Mouse (Mus musculus) kidney, adult 18-20 months (tissue): ENCODE results near the gene Gm43738.

ENCODE experiments used
- DNase-seq: peaks from one replicate; pipeline ENCODE4 v3.0.0; 2021

Gene Gm43738

DNA sequence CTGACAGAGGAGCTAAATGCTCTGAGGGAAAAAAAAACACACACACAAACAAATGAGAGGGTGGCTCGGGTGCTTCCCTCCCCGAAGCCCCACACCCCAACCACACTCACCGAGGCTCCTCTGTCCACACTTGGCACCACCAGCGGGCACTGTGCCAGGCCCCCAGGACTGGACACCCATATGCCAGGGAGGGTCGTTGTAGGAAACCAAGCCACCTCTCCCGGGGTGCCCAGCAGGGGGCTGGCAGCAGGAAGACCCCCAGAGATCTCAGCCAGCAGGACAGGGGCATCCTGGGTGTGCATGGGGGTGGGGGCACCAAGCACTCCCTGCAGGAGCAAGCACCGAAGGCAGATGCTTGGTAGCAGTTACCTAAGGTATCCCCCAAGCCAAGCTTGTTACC is at the start of gene Gm43738:
Gene Gm43738 (minus strand): TSS at position 289 of the 400 bp plus-strand sequence.
- DNase-seq: no peak

DNA sequence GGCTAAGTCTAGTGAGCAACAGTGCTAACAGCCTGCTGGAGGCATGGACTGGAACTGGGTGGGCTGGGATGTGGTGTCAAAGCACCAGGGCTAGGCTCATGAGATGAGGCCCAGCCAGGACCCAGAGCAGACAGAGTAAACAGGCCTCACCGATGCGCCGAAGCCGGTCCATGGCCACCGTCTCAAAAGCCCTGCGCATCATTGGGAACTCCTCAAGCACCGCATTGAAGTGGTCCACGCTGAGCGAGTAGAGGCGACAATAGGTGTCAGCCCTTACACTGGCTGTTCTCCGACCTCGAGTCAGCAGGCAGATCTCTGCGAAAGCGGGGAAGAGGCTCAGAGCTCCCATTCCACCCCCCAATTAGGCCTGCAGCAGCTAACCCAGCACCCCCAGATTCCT is 47.7 kb upstream of the Gm43738 start:
- DNase-seq: no peak

DNA sequence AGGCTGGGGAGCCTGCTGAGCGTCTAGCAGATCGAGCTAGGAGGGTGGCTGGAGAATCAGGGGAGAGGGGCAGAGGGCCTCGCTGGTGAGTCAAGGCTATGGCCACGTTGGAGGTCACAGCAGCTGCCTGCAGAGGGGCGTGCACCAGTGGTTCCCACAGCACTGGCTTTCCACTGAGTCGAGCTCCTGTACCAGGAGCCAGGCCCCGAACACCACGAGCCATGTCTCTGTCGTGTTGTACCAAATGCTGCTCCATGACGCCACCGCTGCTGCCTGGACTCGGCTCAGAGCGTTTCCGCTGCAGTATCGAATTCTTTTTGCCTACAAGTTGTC is 47.0 kb upstream of the Gm43738 start:
- DNase-seq: no peak

DNA sequence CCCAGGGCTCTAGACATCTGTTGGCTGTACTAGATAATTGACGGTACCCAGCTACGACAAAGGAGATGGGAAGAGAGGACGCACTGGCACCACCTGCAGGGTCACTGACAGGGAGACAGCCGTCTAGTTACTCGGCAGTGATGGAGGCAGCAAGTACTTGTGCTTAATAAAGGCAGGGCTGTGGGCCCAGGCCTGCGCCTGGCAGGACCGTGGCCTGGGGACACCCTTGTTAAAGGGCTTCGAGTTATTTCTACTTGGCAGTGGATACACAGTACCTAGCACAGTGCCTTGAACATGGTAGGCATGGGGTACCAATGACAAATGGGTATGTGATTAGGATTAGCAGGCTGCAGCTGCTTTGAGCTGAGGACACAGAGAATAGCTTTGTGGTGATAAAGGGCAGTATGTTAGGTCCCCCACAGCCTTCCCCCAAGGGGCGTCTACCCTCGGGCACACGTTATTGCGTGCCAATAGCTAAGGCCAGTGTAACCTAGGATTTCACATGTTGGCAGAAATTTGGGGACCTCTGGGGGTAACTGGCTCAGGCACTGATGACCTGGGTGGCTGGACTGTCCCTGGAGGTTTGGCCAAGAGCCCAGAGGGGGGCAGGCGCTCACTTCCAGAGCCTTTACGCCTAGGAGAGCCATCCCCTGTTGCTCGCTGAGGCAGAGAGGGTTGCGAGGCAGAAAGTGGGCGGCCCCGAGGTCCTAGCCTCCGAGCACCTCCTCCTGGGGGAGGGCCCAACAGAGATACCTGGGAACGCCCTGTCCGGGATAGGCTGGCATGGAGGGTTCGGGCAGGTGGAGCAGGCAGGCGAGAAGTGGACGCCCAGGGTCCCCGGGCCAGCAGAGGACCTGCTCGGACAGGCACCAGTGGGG is 46.4 kb upstream of the Gm43738 start:
- peak; percentile 72 for DNase-seq

DNA sequence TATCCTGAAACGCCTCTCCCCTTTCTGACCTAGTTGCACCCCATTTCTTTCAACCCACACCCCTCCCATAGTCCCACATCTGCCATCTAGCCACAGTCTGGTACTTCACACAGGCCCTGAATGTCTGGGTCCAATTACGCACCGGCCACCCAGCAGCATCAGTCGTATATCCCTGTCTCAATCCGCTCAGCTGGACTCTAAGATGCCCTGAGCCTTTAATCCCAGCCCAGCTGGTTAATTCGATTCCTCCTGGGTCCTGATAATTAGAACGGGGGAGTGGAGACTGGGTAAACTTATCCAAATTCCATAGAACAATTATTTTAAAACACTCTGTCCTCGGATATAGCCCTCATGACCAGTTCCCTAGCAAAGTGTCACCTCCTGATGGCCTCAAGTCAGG is 44.7 kb upstream of the Gm43738 start:
- no peak for DNase-seq

DNA sequence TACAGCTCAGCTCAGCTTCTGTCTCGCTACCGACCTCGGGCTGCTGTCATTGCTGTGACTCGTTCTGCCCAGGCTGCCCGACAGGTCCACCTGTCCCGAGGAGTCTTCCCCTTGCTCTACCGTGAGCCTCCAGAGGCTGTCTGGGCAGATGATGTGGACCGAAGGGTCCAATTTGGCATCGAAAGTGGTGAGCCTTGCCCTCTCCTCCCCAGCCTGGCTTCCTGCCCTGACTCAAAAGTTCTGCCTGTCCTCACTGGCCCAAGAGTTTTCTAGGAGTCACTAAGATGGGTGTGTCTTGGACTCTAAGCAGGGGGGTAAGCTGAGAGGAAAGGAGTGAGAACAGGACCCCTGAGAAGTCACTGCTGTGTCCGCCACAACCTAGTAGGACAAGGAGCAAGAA is 43.9 kb upstream of the Gm43738 start:
- DNase-seq: peak; percentile 46

DNA sequence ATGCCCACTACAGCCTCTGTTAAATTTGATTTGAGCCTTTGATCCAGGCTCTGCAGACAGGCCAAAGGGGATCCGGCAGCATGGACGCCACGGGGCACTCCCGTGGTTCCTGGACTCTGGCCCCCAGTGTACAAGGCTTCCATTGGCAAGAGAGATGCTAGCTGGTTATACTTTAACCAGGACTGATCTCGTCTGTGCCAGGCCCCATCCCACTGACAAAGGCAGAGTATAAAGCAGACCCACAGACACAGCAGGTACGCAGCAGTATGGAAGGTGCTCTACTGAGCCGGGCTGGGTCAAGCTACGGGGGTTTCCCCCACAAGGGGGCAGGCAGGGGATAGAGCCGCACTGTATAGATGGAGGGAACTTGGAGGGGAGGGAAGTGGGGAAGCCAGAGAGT is 35.5 kb upstream of the Gm43738 start:
- peak; percentile 86 for DNase-seq

DNA sequence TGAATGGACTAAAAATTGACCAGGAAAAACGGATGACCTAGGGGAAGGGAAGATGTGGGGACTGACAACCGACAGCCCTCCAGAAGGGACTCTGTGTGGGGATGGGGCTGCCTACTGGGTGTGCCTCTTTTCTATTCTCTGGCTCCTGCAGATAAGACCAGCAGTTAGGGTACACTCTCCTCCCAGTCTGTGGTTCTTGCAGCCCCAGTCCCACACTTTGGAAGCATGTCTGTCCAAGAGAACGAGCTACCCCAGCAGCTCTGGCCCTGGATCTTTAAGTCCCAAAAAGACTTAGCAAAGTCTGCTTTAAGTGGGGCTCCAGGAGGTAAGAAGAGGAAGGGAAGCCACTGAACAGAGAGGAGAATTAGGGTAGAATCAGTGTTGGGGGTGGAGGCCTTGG is 35.1 kb upstream of the Gm43738 start, which contains the start of gene Pklr:
Gene Pklr (plus strand): TSS at position 185 of the 400 bp plus-strand sequence.
- no peak for DNase-seq

DNA sequence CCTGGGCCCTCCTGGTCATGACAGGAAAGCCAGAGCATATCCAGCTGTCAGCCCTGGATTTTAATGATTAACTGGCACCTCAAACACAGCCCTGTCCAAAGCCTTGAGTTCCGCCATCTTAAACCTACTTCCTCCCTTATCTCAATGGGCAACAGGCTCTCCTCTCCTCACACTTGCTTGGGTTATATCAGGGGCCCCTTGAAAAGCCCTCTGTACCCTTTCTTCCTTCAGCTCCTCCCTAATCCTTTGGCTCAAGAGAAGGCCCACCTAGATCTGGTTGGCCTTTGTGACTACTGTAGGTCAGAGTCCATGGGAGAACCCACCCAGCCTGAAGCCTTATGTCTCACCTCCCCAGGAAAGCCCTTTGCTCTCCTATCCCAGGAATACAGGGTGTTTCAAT is 32.9 kb upstream of the Gm43738 start:
- no peak for DNase-seq

DNA sequence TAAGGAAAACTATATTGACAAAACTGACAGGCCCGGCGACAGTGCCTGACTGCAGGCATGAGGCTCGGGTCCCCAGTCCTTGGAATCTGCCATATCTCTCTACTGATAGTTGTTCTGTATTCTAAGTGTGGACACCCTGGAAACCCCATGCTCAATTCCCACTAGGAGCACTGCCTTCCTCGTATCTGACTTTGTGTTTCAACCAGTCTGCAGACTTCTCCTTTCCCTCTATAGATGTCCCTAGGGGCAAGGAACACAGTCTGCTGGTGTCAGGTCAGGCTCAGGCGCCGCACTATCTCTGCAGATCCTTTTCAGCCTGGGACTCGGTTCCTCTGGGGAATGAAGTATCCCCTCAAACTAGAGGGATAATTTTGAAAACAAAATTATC is 32.2 kb upstream of the Gm43738 start:
- no peak for DNase-seq

DNA sequence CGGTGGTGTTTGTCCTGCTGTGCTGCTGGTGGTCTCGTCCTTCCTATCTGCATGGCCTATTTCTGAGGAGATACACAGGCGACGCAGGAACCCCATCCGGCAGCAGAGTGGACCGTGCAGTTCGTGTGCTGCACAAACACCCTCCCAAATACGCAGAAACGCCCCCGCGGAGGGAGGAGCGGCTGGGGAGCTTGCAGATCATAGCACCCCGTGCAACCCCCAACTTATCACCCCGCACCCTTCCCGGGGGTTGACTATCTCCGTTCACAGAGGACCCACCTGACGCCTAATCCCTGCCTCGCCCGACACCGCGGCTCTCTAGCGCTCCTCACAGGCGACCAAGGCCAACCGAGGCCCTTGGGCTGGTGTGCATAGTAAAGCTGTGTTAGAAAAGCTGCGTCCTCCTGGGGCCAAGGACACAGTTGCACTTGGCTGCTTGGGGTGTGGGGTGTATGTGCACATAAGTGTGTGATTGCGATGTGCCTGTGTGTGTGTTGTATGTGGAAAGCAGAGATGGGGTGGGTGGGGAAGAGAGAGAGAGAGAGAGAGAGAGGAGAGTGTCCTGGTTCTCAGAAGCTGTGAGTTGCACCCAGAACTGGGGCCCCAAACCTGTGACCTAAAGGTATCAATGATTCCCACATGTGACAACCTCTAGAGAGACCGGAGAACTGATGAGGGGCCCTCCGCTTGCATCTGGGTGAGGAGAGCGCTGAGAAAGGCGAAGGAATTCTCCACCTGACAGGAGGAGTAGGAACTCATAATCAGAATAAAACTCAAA is 31.6 kb upstream of the Gm43738 start:
- no peak for DNase-seq

DNA sequence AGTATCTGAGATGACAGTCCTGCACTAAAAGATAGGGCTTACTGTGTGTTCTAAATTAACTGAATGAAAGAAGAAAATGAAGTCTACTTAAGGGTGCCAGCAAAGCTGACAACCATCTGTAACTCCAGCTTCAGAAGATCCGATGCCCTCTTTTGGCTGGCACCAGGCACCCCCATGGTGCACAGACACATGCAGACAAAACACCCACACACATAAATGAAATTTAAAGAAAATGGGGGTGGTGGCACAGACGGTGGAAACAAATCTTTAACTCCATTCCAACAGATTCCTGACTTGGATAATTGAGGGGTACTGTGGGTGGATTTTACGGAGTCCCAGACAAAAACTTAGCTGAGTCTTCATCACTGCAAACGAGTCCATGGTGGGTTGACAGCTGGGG is 30.9 kb upstream of the Gm43738 start:
- DNase-seq: no peak

DNA sequence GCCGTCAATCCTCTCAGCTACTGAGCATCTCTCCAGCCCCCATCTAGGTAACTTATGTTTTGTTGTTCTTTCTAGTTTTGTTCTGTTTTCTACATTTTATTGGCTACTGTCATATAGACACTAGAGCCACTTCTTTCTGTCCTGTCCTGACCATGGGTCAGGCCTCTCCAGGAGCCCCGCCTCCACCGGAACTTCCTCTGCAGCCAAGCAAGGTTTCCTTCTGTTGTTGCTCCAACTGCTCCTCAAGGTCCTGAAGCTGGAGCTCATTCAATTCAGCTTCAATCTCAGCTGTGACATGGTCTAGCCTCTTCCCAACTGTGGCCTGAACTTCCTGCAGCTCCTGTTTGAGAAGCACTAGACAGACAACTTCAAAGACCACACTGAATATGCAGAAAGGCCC is 29.0 kb upstream of the Gm43738 start:
- no peak for DNase-seq

DNA sequence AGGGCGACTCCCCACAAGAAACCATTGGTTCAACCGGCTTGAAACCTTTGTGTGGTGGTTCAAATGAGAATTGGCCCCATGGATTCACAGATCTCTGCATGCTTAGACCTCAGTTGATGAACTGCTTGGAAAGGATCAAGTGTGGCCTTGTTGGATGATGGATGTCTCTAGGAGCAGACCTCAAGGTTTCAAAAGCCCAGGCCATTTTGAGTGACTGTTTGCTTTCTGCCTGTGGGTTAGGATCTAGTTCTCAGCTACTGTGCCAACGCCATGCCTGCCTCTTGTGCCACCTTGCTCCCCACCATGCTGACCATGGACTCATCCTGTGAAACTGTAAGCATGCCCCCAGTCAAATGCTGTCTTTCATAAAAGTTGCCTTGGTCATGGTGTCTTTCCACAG is 25.1 kb upstream of the Gm43738 start:
- DNase-seq: no peak

DNA sequence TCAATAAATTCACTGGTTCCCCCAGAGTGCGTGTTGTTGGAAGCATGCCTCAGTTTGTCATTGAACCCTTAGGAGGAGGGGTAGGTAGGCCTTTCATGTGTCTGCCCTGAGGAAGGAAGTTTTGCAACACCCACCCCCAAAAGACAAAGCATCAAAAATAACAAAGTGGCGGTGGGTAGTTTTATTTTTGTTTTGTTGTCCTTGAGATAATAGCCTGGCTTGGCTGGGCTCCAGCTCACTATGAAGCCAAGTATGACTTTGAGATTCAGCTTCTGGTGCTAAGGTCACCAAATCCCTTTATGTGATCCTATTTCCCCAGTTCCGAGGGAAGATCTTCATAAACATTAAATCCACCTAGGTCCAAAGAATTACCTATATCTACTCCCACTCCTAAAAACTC is 23.3 kb upstream of the Gm43738 start:
- DNase-seq: no peak

DNA sequence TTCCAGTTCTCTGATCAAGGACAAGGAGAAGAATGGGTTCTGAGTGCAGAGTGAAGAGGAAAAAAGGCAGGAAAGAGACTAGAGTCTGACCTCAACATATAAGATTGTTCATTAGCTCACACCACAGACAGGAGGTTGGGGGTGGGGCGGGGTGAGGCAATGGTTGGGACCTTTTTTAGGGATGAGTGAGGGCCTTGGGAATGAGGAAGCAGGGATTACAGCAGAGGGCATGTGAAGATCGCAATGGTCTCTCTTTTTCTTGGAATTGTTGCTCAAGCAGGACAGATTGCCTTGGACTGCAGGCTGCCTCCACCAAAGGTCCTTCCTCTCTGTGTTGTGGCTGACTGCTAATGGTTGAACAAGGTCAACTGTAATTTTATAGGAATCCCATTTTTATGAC is 22.4 kb upstream of the Gm43738 start:
- DNase-seq: no peak

DNA sequence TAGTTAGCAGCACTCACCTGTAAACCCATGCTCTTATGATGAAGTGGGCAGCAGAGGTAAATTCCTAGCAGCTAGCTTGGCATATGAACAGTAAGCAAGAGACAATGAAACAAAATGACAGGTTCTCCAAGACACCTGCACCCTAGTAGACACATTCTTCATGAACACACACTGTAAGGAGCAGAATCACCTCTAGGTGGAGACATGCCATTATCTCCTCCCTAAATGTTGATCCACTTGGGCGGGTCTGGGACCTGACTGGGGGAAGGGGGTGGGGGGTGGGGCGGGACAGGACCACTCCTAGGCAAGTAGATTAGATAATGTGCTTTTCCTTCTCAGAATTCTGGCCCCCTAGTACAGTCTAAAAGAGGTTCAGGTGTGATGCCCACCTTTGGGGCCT is 14.6 kb upstream of the Gm43738 start:
- no peak for DNase-seq

DNA sequence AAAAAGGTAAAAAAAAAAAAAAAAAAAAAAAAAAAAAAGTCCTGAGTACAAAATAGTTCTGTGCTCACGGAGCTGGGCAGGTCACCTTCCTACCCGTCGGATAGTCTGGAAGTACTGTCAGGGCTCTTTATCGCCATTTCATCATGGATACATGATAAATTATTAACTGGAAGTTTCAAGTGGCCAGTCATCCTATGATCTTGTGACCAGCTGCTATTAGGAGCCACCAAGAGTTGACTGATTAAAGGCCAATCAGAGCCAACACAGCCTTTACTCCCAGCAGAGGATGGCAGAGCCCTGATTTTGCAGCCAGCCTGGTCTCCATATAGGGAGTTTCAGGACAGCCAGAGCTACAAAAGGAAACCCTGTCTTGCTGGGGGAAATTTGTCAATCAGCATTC is 12.2 kb upstream of the Gm43738 start:
- no peak for DNase-seq

DNA sequence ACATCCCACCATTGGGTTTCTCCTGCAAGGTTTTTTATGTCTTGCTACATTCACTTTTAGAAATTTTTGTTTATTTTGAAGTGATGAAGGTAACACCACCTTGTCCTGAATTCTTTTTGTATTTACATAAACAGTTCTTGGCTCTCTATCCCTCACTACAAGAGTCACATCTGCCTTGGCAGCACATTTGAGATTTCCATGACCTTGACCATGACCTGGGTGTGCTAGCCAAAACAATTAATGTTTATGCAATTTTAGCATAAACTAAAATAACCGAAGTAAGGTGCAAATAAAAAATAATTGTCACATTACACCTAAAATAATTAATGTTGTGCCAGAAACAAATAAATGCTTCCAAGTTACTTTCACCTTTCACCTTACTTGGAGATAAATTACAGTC is 7.2 kb upstream of the Gm43738 start:
- DNase-seq: no peak

DNA sequence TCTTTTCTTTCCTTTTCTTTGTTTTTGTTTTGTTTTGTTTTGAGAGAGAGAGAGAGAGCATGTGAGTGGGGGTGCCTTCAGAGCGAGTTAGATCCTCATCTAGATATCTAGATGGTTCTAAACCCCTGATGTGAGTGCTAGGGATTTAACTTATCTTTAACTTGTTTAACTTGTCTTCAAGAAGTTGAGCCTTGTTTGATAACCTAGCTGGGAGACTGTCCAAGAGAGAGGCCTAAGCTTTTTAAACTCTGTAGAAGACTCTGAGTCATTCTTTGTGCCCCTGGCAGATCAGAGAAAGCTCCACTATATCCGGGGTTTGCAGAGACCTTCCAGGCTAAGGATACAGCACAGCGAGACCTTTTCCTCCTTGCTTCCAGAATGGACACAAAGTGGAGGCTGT is 6.6 kb upstream of the Gm43738 start:
- DNase-seq: no peak

DNA sequence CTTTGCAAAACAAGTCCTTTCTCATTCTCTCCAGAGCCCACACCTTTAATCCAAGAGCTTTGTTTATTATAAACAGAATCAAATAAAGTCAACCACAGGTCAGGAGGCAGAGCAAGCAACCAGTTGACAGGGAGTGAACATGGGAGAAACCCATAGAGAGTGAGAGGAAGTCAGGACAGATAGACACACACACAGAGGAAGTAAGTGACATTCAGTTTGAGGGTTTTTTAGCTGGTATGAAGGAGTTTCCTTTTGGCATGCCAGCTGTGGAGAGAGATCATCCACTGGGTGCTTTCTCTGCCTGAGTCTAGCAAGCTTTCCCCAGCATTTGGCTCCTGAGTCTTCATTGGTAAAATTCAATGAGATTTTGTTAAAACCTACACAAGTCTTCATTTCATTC is 6.0 kb upstream of the Gm43738 start:
- no peak for DNase-seq

DNA sequence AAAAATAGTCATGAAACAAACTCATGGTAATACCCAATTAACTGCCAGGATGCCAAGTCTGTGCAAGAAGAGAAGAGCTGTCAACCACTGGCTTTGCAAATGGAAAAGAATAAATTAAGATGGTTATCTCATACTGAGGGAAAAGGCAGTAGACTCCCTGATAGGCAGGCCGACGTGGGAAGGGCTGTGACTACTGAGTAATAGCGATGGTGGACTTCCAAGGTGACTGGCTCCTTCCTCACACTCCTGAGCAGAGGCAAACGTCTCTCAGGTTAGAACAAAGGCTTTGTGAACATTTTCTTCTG is 2.3 kb upstream of the Gm43738 start:
- DNase-seq: no peak

DNA sequence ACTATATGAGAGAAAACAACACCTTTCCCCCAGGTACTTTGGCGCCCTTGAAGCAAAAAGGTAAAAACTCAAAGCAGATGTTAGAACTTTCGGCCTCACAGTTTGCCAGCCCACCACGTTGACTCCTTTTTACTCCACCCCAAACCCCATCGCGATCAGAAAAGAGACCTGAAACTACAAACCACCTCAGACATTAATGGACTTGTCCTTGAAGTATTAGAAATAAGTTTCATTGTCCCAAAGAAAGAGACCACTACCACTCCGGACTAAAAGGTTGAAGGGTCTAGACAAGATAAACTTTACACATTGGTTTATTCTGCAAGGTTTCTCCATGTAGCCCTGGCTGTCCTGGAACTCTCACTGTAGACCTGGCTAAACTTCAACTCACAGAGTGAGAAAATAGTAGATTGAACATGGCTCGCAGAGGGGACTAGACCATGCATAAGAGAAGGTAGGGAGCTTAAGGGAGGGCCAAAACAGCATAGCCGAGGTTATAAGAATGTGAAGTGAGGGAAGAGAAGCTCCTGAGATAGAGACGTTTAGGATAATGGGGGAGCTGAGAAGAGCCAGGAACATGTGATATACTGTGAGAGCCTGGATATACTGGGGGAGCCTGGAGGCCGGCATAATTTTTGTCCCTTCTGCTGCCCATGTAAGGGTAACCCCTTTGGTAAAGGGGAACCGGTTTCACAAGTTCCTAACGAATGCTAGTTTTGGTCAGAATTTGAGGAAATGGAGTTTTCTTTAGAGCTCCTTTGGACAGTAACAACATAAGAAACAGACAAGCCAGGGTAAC is 1.8 kb upstream of the Gm43738 start:
- DNase-seq: no peak
